Mouse (Mus musculus) ovary, postnatal 14 days (tissue): ENCODE measurements around the gene Daam1.

ENCODE experiments used
- DNase-seq: peaks from one replicate; pipeline ENCODE4 v3.0.0; 2022; ENCODE audit warnings: low spot score

Gene Daam1

GRCm38 (mm10) chr12:71998653-71999052 is 167.8 kb downstream of the Daam1 start:
- no peak for DNase-seq

DNA sequence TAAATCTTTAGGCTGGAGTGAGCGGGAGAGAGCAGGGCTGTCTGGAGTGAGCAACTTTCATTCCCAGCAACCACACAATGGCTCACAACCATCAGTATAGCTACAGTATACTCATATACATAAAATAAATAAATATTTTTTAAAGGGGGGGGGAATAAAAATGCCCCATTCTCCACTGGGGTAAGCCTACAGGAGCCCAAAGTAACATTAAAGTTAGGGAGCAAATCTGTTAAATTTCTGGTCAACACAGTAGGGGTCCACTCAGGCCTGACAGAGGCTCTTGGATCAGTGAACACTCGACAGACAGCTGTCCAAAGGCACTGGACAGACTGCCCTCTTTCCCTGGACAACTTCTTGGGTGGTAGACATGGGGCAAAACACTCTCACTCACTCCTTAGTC is 168.8 kb downstream of the Daam1 start:
- DNase-seq, result no peak

GRCm38 (mm10) chr12:72001811-72002210 is 170.9 kb downstream of the Daam1 start:
- no peak for DNase-seq

DNA sequence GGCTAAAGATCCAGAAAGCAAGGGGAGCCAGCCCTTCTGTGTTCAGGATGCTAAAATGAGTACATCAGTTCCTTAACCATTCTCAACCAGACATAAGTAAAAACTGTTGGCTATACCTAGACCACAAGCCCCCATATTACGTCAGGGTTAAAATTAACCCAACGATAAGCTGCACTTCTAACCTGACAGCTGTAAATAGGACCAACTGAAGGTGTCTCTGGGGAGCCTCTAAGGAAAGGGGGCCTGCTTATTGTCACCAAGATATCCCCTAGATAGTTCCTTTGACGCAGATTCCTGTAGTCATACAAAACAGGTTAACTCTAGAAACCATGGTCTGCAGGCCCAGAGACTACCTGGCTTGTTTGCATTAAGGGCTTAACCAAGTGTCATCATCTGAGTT is 174.4 kb downstream of the Daam1 start:
- DNase-seq, result no peak

GRCm38 (mm10) chr12:72007656-72008055 is 176.8 kb downstream of the Daam1 start:
- DNase-seq, result no peak

DNA sequence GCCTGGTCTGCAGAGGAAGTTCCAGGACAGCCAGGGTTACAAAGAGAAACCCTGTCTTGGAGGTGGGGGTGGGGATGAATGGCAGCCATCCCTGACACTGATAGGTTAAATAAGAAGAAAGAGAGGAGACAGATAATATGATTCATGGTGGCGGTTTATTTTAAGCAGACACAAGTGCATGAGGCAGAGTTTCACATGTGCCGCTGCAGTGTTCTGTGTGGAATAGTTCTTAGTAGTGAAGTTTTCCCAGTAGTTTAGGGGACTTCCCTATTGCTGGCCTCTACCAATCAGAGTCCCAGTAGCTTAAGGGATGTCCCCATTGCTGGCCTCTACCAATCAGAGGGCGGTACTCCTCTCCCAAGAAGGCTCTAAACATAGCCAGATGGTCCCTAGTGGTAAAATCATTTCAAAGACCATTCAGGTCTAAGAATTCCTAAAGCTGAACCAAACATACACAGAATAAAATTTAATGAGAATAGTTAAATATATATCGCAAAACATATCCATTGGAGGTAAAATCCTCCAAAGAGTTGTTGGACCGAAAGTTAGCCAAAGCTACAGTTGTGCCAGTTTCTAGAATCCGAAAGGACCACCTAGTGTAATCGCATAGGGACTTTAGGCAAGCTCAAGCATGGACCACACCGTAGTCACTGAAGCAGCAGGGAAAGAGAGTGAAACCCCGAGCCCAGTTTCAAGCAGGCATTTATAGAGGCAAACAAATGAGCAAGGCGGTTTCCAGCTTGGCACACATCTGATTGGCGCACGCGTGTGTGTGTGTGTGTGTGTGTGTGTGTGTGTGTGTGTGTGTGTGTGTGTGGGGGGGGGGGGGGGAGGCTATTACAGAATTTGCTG is 178.4 kb downstream of the Daam1 start:
- DNase-seq, result no peak

GRCm38 (mm10) chr12:72011404-72011803 is 180.5 kb downstream of the Daam1 start:
- no peak for DNase-seq

- no peak for DNase-seq
These were observed 181.2 kb downstream of the Daam1 start for GRCm38 (mm10) chr12:72012126-72012525.

DNA sequence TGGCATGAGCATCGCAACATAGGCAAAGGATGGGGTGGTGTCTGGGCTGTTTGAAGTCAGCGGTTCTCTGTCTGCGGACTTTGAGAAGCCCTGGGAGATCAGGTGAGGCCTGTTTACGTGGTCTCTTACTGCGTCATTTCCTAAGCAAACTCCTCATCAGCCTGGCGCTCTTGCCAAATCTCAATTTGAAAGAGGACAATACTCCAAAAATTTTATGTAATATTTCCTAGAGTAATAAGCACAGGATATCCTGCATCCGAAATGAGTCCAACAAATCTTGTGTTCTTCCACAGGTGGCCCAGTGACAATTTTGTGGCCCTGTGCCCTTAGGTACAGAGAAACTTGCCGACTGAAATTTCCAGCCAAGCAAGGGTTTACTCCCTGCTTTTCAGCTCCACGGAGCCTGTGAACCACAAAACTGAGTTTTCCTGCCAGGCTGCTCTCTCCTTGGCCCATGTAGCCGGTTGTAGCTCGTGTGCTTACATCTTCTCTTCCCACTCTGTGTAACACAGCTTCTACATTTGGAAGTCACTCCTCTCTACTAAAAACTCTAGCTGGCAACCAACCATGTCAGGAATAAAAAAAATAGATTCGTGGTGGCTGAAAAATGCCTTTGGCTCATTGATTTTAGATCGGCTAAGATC is 183.0 kb downstream of the Daam1 start:
- no peak for DNase-seq

GRCm38 (mm10) chr12:72014355-72014776 is 183.5 kb downstream of the Daam1 start:
- no peak for DNase-seq

GRCm38 (mm10) chr12:72015296-72015695 is 184.4 kb downstream of the Daam1 start:
- DNase-seq, result no peak

GRCm38 (mm10) chr12:72020285-72020684 is 189.4 kb downstream of the Daam1 start:
- no peak for DNase-seq

DNA sequence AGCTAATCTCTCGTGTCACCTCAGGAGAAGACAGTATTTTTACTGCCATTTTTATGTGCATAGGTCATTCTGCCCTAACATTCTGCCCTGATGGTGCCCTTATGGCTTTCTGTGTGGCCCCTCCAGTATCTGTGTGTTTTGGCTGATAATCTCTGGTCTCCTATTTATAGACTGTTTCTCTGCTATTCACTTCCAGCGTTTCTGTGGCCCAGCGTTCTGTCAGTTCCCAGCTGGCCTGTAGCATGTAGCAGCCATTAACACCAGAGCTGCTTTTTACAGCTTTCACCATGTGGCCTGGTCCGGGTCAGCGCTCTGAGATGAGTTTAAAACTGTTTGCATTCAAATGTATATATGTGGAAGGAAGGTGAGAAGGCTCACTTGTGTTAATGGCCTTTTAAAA is 190.7 kb downstream of the Daam1 start:
- no peak for DNase-seq

DNA sequence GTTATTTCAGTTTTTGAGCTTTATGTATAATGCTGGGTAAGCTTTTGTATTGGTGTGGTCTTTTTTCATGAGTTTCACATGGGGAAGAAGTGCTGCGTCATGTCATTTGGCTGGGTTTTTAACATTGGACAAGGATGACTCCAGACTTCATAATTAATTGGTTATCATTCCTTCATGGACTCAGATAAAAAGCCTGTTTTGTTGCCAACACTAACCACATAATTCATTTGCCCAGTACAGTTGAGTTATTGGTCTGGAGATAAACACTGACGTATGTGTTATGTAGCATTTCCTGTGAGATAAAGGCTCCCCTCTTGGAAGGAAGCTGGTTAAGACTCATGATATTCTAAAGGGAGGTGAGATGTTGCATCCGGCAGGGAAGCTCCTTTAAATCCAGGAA is 191.9 kb downstream of the Daam1 start:
- DNase-seq, result no peak

DNA sequence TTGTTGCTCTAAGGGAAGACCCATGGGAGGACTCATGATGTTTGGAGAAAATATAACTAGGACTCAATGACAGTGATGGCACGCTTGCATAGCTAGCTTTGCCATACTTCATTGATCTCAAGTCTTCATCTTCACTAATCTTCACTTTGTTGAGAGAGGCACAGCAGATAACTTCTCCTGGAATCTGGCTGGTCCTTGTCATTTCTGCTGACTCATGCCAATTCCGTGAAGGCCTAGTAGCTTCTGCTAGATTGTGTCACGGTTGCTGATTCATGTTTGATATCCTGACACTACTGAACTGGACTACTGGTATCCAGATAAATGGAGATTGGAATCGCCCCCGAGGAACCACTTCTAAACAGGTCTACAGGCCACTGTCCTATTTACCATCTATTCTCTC is 192.7 kb downstream of the Daam1 start:
- DNase-seq, result no peak

DNA sequence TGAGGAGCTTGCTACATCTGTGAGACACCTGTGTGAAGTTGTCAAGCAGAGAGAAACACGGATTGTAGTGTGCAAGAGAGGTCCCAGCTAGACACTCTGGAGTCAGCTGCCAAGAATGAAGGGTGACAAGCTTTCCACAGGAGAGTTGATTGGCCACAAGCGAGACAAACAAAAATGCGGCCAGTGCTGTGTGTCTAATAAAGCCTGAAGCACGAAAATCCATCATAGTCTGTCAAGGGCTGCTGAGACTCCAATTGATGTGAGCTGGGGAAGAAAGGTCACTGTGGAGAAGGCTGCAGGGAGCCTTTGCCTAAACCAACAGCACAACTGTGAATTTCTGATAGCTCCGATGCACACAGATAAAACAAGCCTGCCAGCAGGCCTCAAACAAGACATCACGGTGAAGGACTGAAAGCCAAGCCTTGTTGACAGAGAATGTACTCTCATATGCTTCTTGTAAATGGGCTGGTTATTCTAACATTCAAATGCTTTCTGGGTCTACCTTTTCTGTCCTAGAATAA is 194.5 kb downstream of the Daam1 start:
- DNase-seq, result no peak

- no peak for DNase-seq
These were observed 200.3 kb downstream of the Daam1 start for GRCm38 (mm10) chr12:72031171-72031570.

DNA sequence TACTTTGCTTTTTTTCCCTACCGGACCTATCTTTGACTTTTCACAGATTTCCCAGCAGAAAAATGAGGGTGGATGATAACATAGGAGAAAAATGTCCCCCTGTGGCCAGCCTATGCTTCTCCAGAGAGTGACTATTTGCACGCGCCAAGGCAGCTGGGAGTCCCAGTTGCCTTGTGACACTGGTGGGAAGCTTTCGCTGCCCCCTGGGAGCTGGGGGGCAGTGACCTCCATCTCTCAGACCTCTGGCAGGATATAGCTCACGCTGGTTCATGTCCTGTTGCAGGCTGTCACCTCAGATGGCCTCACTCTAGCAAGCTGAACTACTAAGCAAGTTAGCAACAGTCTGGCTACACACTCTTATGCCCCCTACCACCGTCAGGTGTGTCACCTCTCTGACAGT is 200.9 kb downstream of the Daam1 start:
- DNase-seq, result no peak

DNA sequence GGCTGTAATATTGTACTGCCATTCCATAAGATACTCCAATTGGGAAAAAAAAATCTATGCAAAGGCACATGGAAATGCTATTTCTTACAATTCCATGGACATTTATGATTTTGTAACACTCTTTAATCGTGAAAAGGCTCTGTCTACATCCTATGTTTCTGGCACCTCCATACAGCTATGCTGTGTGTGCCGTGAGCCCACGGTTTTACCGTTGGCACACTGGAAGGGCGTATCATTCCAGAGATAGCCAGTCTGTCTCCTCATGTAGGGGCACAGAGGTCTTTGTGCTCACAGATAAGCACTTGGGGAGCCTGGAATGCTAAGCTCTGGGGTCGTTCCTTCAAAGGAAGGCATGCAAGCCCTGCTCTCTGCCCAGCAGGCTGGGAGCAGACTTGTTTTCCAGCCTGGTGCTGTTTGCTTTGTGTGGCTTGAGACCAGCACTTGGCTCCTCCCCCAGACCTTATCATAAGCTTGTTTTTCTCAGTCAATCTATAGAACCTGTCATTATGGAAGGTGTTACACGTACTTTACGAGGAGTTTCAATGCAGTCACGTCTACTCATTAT is 205.3 kb downstream of the Daam1 start:
- no peak for DNase-seq

DNA sequence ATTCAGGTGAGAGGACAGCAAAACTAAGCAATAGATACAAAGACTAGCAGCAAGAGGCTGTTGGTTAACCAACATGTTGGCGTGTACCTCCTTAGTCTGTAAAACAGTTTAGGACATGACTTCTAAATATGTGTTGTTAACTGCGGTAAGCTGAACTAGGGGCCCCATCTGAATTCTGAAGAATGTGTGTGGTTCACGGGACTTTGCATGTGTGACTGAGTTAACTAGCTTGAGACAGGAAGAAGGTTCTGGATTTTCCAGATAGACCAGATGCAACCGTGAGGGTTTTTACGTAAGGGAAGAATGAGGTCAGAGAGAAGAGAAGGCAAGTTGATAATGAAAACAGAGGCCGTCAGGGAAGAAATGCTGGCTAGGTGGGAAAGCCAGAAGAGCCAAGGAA is 206.2 kb downstream of the Daam1 start:
- DNase-seq, result no peak

GRCm38 (mm10) chr12:72038866-72039265 is 208.0 kb downstream of the Daam1 start:
- no peak for DNase-seq

DNA sequence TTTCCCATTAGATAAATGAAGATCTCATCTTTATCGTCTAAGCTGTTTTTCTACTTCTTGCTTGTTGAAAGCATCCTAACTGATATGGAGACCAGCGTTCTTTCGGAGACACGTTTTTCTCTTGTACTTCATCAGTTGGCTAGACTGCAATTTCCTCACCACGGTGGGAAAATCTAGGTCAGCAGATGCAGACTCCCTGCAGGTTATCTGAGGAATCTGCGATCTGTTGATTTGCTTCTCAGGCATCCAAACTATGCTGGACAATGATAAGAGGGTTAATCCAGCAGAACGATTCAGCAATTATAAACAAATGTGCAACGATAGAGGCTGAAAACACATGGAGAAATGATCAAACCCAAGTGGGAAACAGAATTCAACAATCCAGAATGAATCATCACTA is 208.6 kb downstream of the Daam1 start:
- no peak for DNase-seq

- no peak for DNase-seq
These were observed 210.4 kb downstream of the Daam1 start for GRCm38 (mm10) chr12:72041238-72041637.
